Mouse (Mus musculus): Measurements from ENCODE around the gene Stx6.
A peak's percentile ranks its signal among the peaks of the same experiment; 100 is the strongest.

Gene Stx6

DNA sequence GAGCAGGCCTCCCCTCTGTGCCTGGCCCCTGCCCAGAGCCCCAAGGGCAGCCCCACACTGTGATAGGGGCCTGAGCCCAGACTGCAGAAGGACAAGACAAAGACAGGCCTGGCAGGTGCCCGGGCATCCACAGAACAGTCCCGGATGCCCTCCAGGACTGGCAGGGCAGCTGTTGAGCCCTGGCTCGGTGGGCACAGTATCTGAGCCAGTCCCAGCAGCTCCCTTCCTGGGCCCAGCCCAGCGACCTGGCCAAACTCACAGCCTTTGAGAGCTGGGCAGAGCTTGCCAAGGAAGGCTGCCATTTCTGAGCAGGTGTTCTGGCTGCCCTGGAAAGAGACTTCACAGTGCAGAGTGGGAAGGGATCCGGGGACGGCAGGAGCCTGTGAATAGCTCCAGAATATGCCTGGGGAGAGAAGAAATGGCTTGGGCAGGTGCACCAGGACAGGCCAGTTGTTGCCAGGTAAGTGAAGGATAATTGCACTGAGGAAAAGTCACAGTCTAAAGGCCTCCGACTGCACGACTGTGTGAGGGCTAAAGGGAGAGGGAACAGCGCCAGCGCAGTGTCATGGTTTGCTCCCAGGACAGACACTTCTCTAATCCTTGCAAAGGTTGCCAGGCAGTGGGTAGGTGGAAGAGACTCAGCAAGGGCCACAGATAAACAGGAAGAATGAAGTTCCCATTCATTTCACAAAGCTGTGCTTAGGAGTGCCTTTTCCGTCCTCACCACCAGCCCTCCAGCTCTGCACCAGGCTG lies 51.7 kb downstream of the Stx6 start:
- no peak for DNase-seq

DNA sequence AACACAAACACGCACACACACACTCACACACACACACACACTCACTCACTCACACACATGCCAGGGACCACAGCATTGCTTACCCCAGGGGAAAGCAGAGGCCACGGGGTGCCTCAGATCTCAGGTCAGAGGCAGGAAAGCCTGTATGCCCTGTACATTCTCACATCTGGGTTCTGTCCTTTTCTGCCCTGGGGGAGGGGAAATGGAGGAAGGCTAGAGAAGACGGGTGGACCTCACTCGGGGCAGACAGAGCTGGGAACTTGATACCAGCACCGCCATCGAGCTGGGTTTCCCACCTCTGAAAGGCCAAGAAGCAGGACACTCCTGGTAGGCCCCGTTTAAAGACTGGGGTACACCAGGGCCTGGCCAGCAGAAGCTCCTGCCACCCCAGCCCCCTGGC lies 52.5 kb downstream of the Stx6 start:
- DNase-seq = no peak

DNA sequence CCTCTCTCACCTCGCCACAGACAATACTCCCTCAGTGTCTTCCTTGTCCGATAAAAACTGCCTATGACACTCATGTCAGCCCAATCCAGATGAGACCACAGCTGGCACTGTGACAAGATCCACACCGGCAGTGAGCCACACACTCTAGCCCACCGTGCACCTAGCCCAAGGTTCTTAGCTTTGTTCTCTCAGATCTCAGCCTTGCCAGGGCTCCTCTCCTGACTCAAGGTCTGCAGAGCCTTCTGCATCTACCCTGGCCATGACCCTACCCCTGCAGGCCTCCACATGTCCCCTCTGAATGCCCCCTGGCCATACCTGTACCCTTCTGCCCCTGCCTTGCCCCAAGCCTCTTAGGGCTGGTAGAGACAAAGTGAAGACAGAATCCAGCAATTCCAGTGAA lies 53.6 kb downstream of the Stx6 start:
- DNase-seq = no peak

DNA sequence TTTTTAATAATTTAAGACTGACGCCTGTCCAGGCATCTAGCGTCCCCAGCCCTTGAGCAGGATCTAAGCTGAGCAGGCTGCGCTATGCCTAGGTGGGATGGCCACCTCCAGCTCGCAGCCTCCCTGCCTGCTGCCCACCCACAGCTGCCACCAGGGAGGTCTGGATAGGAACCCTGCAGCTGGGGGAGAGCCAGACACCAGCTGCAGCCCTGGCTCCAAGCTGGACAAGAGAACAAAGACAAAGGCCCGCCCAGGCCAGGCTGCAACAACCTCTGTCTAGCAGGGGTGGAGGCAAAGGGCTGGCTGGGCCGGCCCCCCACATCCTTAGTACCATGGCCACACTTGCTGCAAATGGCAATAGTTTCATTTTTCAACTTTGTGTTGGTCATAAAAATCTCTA lies 54.0 kb downstream of the Stx6 start:
- DNase-seq = no peak

DNA sequence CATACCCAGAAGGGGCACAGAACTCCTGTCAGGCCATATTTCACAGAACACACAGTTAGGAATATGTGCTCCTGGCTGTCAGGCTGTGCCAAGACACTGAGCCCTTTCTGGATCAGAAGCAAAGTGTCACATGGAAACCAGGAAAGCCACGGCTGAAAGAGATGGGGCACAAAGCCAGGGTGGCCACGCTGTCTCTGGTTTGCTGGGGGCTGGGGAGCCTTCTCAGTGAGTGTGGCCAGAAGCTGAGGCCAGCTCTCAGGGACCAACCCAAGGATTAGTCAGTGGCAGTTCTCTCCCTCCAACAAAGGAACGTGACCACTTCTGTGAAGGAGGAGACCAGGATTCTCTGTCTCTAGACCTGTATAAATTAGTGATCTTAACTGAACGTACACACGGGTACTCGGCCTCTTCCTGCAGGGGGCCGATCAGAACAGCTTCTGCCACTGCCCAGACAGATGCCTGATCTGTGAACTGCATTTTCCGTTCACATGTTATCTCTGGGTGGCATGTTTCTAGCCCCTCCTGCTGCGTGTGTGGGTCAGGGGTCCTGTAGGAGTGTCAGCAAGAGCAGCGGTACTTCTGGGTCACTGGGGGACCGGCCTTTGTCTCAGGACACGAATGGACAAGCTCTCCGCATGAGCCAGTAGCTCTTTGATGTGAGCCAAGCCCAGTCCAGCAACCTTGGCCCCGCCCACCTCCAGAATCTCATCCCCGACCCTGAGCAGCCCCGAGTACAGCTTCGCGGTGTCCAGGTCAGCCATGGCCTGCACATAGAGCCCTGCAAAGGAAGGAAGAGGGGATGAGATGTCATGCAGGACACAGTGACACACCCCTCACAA lies 54.6 kb downstream of the Stx6 start:
- no peak for DNase-seq

DNA sequence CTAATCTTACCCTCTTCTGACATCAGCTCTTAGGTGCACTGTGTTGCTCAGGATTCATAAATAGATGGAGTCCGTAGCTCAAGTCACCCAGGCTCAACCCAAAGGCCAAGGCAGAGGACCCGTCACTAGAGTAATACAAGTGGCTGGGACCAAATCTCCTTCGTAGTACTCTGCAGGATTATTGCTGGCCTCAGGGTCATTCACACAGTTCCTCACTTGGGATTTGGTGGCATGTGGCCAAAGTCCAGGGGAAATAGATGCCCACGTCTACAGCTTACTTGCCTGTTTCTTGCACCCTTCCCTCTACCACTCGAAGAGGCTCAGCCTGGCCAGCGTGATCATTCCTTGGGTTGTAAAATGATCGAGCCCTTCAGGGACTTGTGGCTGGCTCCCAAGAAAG lies 55.4 kb downstream of the Stx6 start:
- DNase-seq = no peak

DNA sequence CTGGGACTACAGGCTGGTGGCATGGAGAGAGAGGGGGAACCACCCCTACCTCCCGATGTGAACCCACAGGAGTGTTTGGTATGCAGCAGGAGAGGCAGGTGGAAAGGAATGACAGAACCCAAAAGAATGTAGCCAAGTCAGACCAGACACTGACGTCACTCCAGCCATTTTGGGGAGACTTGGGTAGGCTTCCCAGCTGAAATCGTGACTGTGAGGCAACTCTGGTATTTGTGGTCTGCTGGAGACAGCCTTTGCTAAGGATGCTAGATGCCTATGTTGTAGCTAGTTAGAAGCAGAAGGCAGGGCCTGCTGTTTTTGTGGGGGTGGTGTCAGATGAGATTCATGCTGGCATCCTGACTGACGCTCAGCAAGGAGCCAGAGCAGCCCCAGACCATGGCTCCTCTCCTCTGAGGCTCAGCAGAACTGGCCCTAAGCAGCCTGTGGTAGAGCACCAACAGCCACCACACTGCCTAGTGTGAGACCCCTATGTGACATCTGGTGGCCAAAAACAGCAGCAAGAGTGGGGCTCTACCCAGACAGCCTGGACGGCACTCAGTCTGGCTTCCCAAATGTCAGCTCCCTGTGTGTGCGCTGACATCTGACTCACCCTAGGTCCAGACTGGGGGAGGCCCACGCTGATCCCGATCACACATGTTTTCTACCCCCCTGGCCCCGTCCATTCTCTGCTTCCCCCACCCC lies 56.7 kb downstream of the Stx6 start:
- peak; percentile 90 for DNase-seq

DNA sequence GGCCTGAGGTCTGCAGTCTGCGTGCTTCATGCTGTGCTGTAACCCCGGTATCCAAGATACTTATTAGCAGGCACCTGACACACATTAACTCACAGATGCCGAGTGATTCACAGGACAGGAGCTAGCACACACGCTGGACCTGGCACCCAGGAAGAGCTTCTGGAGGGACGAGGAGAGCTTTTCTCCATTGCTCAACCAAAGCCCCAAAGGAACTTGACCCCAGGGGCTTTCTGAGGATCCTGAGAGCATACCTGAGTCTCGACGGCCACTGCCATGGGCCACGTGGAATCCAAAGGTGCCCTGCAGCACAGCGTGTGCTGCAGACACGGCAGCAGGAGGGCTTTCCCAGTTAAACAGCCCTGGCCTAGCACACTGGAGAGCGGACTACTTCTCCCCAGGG lies 57.8 kb downstream of the Stx6 start:
- no peak for DNase-seq

DNA sequence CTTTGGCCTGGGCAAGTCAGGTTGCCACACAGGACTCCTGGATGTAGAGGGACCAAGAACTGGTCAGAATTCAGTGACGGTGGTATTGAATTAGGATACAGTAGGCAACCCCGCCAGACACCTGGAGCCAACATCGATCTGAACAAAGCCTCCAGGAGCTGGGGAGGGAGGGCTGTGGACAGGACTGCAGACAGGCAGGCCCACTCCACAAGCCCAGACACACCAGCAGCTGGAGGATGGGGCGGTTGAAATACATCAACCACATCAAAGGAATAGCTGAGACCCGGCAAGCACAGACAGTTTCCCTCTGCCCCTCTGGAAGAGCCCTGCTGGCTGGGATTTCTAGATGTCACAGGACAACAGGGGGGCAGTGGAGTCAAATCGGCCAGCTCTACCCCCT lies 58.3 kb downstream of the Stx6 start:
- no peak for DNase-seq

DNA sequence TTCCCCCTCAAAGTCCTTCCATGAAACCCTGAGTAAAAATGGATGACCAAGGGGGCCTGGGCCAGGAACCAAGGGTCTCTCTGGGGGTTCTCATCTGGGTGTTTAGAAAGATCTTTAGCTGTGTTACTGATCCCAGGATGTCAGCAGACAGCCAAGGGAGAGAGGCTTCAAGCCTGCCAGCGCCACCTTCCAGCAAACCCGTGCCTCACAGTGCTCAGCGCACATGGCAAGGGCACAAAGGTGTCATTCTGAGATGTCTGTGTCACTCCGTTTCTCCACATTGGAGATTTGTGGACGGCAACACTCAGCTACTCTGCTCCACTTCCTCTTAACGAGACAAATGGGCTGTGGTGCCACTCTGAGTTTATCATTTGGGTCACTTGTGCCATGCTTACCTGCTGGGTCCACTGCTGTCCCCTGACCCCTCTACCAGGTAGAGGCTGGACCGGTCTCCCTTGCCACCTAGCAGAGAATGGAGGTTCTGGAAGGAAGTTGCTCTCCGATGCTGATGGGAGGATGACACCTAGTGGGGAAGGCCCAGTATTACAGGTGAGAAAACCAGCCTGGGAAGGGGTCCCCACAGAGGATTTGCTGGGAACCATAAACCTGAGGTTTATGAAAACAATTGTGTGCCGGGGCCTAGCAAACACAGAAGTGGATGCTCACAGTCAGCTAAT lies 59.5 kb downstream of the Stx6 start:
- DNase-seq = peak; percentile 59

DNA sequence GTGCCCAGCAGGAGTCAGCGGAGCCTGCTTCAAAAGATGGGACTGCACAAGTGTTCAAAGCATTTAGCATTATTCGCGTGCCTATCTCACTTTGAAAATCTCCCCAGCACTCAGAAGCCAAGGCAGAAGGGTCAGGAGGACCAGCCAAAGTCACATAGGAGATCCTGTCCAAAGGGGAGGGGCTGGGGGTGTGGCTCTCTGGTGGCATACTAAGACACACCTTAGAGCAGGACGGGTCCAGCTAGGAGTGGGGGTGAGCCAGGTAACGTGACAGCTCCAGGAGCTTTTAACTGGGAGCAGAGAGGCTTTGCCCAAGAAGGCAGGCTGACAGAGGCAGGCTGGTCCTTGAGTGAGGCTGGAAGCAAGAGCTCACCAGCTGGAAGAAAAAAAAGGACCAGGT lies 60.4 kb downstream of the Stx6 start:
- DNase-seq = no peak

DNA sequence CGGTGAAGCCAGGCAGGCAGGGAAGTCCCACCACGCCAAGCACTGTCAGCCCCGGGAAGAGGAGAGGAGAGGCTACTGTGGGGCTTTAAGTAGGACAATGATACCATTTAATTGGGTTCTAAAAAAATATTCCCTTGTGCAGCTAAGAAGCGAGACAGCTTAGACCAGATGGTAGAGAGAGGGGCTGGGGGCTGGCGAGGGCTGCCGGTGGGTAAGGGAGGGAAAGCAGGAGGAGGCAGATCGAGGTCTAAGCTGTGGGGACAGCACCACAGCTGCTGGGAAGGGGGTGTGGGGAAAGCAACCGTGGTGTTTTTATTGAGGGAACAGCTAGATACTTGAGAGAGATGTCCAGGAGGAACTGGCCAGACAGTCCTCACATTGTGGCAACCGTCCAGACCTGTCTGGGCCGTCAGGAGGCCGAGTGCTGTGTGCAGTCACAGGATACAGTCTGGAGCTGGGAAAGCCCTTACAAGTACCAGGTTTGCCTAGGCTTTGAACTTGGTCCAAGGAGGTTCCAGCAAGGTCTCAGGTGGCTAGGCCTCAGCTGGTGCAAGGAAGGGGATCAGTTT lies 63.7 kb downstream of the Stx6 start:
- DNase-seq = no peak

DNA sequence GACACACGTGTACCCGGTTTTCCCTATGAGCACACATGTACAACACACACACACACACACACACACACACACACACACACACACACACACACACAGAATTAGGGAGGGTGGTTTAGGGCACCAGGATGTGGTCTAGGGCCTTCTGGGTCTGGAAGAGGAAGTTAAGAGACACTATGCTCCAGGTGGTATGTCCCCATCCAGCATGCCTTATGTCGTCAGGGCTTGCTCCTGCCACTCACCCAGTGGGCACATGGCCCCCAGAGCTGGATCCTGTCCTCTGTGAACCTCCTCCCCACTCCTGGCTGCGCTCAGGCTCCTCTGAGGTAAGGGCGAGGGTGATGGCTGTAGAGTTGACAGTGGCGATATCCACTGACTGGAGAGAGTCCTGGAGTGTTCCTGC lies 64.5 kb downstream of the Stx6 start:
- DNase-seq = no peak

DNA sequence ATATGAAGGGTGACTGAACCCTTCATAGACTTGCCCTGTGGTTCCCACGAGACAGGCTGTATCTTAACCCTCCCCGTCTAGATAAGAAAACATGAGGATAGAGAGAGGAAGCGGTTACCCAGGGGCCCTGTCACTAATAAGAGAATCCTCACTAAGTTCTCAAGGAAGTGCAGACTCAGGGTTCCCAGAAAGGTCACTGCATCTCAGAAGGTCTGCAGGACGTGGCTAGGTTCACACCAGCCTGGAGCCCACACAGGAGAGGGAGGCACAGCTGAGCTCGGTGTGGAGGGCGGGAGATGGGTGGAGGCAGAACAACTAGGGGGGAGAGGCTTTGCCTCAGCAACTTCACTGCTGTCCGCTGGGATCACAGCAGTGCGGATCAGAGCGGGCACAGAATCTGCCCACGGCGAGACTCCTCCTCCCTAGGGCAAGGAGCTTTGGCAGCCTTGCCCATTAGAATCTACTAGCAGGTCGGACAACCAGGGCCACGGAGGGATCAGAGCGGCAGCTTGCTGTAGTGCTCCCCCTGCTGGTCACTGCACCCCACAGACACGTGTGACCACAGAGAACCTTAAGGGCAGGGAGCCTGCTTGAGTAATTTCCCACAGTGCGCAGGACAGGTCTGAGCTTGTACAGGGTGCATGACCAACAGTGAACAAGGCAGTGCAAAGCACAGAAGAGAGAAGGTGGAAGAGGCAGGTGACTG lies 65.5 kb downstream of the Stx6 start:
- peak; percentile 73 for DNase-seq

DNA sequence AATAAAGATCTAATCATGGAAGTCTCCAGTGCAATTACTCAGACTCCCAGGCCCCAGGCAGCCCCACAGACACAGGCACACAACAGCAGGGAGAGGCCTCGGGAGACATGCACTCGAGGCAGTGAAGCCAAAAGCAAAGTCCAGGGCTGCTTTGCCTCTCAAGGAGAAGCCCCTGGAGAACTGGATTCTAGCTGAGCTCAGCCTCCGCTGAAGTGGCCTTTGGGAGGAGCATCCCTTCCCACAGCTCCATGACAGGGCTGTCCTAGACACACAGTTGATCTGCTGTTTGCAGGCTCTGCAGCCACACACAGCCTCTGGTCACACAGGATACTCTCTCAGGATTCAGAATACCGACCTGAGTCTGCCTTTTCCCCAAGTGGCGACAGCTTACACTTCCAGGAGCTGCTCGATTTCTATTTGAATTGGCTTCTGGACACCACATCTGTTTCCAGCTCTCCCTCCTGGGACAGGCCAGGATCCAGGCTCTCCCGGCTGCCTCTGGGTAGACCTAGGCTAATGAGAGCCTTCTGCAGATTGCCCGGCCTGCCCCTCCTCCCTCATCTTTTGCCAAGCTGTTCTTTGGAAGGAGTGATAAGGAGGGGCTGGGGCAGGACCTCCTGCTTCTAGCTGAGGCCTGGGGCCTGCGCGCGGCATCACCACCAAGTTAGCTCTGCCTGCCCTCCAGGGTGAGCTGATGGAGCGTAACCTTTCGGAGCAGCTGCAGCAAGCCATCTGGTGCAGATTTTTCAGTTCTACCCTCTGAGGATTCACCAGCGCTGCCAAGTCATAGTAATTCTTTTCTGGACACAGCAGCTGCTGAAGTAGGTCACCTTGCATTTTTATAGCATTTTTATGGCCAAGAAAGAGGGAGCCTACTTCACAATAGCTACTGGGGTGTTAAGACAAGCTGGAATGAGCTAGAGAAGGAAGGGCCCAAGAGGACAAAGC lies 71.2 kb downstream of the Stx6 start:
- DNase-seq = peak; percentile 72

DNA sequence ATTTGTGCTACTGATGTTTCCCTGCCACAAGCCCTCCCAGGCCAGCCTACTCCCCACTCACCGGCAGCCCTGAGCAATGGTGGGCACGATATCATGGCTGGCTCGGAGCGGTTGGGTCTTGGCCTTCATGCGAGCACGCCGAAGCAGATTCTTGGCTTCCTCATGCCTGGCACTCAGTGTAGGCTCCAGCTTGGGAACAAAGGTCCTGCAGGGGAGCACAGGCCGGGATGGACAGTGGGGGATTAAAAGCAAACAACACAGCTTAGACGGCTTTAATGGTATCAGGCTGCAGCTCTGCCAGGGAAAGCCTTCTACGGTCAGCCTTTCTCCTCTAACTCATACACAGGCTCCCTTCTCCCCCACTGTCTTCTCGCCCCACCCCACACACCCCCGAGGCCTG lies 73.9 kb downstream of the Stx6 start:
- DNase-seq = no peak

DNA sequence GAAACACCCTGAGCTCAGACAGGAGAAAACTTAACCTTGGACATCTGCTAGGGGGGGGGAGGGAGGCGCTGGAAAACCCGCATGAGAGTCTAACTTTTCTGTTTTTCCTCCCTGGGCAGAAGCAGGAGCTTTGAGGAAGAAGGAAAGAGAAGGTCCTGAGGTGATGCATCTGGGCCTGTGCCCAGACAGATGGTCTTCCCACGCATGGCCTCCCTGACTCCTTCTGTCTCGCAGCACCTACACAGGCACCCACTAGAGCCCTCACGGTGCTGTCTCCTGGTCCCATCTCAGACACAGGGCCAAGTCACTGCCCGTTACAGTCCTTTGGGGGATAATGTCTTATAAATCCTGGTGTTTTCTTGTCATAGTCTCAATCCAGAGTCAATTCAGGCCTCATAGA lies 74.3 kb downstream of the Stx6 start:
- no peak for DNase-seq

DNA sequence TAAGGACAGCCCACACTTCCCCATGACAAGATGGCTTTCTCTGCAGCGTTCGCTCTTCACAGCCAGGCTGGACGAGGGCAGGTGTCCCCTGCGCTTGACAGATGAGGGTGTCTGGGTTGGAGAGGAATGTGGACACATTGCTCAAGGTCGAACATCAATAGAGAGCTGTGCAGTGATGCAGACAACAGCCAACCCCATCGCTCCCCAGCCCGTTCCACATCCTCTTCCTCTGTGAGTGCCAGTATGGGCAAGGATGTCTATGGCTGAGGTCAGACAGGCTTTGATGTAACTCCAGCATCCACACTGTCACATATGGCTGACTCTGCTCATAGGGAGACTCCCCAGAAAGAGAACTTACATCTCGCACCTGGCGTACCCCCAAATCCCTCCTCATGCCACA lies 74.9 kb downstream of the Stx6 start:
- DNase-seq = no peak

DNA sequence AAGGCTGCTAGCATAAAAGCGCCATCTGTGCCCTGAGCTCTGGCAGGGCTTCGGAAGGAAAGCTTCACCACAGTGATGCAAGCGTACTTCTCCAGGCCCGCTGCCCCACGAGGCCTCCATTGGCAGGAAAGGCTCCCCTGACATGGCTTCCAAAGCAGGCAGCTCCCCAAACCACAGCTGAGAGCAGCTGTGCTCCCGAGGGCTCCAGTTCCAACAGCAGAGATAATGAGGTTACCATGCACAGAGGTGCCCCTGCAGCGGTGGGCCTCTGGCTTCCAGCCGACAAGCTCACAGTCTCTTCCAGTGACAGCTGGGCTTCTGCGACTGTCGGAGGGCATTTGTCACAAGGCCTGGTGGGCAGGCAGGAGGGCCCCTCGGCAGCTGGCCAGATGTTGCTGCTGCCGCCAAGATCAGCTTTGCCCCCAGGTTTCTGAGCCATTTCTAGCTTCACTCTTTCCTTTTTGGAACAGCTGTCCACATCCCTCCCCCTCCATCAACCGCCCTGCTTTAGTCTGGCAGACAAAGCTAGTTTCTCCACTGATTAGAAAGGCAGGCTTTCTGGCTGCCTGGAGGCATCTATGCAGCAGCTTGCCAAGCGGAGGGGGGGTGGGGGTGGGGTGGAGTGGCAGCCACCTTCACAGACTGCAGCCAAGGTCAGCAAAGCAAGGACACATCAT lies 75.6 kb downstream of the Stx6 start:
- DNase-seq = peak; percentile 73

DNA sequence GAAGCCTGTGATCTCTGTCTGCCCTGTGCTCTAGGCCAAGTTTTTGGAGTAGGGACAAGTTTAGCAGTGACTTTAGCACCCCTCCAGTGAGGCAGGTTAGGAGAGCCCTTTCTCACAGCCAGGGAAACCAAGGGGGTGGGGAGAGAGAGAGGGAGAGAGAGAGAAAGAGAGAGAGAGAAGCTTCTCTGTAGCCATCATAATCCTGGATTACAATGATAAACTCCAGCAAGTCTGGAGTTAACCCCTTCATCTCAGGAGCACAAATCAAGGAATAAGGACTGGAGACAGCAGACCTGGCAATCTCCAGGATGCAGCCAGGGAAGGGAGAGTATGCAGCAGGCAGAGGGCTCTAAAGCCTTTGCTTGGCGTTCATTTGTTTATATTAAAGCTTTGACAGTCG lies 77.1 kb downstream of the Stx6 start:
- DNase-seq = no peak
